Mouse (Mus musculus) left cerebral cortex, postnatal 4 days (tissue): Measurements from ENCODE around the gene Samd15. TPM values are rescaled to one million over a fixed set of nuclear protein-coding genes. Genes with fewer than 3 reads are reported as not detected.
"Not testable (repeated sequence)": the region's sequence is repeated elsewhere in the genome, so short reads cannot be mapped to it uniquely, and the experiment has no call there.

Experiments
- DNase-seq: peaks from one replicate; pipeline ENCODE4 v3.0.0-alpha.2; 2022
- intact Hi-C: fragments of 180-260 bp; cut with DNase I; formaldehyde crosslinking; loops from one replicate; pipeline ENCODE4 v1.15.1; 2025
- total RNA-seq, 2 experiments: library from RNA; stranded (reverse); gene quantifications; 2 replicates each; pipeline ENCODE4 v1.2.3; 2021

Samd15 gene
- 1 to 10 TPM; 2.7 to 2.8 TPM for total RNA-seq

- intact Hi-C loops = no loop called here
- peak; percentile 47 for DNase-seq
These were observed at the start of gene Samd15 for GRCm38 (mm10) chr12:87199206-87199972. Gene Samd15 (plus strand): TSS chr12:87199723.

DNA sequence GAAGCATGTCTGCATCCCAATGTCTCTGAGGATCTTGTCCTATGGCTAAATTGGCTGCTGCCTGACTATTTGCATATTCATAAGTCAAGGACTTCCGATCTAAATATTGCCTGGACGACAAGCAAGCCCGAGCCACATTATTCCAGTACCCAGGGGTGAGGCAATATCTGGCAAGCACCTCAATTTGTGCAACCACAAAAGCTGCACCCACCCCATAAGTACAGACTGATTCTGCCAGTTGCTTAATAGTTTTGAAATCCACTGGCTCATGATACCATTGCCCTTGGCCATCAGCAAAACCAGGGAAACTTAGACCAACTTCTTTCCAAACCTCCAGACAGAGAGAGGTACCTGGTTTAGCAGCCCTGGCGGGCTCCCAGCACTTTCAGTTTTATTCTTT lies 45.1 kb upstream of the Samd15 start:
- DNase-seq, intact Hi-C loops: not testable (repeated sequence)

- intact Hi-C loops = no loop called here
- no peak for DNase-seq
These were observed 42.2 kb upstream of the Samd15 start for GRCm38 (mm10) chr12:87157361-87157760.

DNA sequence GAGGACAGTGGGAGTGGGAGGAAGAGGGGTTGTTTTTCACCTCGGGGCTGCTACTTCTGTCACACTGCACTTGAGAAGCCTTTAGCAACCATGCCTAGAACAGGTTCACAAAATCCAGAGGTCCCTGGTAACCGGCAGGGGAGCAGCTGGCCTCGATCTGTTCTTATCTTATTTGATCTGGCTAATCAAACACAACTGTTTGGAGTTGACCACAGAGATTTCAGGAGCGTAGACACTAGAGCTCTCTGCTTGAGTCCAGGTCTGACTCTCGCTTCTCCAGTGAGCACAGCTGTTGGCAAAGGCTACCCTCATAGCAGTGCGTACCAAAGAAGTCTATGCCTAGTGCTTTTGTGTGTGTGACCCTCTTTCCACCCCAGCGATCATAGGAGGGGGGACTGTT lies 41.4 kb upstream of the Samd15 start:
- no peak for DNase-seq
- intact Hi-C loops = no loop called here

- DNase-seq = no peak
- intact Hi-C loops = no loop called here
These were observed 39.2 kb upstream of the Samd15 start for GRCm38 (mm10) chr12:87160310-87160709.

GRCm38 (mm10) chr12:87160815-87161214 lies 38.7 kb upstream of the Samd15 start:
- intact Hi-C loops = no loop called here

GRCm38 (mm10) chr12:87175194-87175946 lies 24.2 kb upstream of the Samd15 start:
- intact Hi-C loops = no loop called here
- no peak for DNase-seq

More at GRCm38 (mm10) chr12:87160815-87161214, 38.7 kb upstream of the Samd15 start:
- DNase-seq = no peak

DNA sequence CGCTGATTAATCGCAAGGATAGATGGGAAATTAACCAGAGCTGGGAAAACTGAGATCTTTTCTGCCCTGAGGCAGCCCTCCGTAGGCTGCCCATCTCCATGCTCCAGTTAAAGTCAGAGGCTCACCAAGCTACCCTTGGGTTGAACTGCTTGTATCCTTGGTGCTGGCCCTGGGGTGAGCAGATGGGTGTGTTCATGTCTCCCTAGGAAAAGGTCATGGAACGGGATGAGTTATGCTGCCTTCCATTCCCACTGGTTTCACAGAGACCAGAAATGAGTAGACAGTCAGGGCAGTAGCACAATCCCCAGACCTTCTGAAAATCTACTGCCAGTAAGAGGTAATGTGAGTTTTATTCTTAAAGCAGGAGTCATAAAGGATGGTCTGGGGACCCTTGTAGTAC lies 21.9 kb upstream of the Samd15 start:
- intact Hi-C loops = no loop called here
- DNase-seq = no peak

GRCm38 (mm10) chr12:87193008-87193407 lies 6.5 kb upstream of the Samd15 start:
- intact Hi-C loops = no loop called here
- no peak for DNase-seq

GRCm38 (mm10) chr12:87195069-87195468 lies 4.5 kb upstream of the Samd15 start:
- intact Hi-C loops = no loop called here
- no peak for DNase-seq

DNA sequence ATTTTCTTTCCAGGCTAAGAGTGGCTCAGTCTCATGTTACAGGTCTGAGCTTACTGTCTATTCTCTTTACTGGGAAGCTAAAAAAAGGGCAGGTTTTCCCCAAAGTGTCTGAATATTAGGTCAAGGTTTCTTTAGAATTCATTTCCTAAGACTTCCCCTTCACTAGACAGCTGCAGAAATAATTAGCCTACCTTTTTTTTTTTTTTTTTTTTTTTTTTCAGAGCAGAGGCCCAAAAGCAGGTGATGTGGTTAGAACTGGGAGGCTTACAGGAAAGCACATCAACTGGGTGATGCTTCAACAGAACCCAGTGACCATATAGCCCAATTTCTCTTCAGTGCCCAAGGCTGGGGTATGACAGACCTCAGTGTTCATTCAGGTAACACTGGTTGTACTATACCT lies 3.2 kb upstream of the Samd15 start:
- intact Hi-C loops = no loop called here

DNA sequence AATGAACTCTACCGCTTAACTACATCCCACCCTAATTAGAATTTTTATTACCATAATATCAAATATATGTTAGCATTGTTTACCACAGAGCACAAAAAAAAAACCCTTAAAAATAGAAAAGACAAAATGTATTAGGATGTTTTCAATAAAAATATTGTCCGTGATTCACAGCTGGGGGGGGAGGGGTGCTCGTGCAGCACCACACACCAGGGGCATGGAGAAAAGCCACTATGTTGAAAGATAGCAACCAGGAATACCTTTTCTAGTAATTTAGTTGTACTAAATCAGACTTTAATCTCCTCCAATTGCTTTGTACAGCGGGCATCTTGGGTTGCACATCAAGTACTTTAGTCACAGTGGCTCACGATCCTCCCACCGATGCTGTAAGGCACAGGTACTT lies 731 bp upstream of the Samd15 start:
- intact Hi-C loops = no loop called here
- no peak for DNase-seq

More for the DNA sequence above, 3.2 kb upstream of the Samd15 start:
- no peak for DNase-seq

DNA sequence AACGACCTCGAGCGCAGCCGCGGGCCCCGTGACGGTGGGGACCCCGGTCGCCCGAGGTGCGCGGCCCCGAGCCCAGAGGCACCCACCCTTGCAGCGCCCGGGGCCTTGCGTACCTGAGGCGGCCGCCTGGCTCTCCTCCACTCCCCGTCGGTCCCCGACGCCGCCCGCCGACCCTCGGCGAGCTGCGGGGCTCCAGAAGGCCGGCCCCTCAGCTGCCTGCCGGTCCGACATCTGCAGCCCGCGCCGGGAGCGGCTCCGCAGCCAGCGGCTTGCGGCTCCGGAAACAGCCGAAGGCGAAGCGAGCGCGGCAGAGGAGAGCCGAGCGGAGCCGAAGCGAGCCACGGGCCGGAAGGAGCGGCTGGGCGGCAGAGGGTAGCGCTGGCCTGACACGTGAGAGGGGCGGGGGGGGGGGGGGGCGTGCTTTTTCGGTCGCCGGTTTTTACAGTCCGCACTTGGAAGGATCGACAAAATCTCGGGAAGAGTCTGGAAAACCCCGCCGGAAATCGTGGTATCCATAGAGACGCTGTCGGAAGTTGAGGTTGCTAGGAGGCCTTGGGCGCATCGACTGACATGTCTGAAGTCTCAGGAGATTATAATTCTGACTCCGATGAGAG lies 557 bp downstream of the Samd15 start, which contains the start of gene Tmed8:
TSS of gene Tmed8 (minus strand) at position 482 of the 614 bp plus-strand sequence.
- peak; percentile 81 for DNase-seq
- intact Hi-C loops = no loop called here

GRCm38 (mm10) chr12:87201694-87202093 lies 2.2 kb downstream of the Samd15 start:
- no peak for DNase-seq
- intact Hi-C loops = no loop called here

GRCm38 (mm10) chr12:87205789-87206188 lies 6.3 kb downstream of the Samd15 start:
- intact Hi-C loops, DNase-seq: not testable (repeated sequence)

- no peak for DNase-seq
- intact Hi-C loops = no loop called here
These were observed 13.5 kb downstream of the Samd15 start for GRCm38 (mm10) chr12:87212844-87213606.

- DNase-seq = no peak
- intact Hi-C loops = no loop called here
These were observed 16.5 kb downstream of the Samd15 start for GRCm38 (mm10) chr12:87216053-87216452.

- no peak for DNase-seq
- intact Hi-C loops = no loop called here
These were observed 18.1 kb downstream of the Samd15 start for GRCm38 (mm10) chr12:87217596-87217995.

GRCm38 (mm10) chr12:87219362-87219761 lies 19.8 kb downstream of the Samd15 start:
- intact Hi-C loops = no loop called here
- peak; percentile 79 for DNase-seq

DNA sequence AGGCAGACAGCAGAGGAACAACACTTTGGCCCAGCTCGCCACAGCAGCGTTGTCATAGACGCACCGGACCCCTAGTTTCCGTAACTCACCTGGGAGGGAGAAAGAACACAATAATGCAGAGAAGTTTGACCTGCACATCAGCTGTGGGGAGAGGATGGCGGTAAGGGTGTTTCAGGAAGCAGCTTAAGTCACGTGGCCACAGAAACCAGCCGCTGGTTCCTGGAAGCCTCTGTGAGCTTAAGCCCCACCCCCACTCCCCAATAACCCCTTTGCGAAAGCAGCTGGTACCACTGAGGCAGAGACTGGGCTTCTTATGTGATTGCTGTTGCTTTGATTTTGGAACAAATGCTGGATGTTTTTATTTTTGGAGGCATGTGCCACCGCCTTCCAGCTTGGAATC lies 25.4 kb downstream of the Samd15 start:
- intact Hi-C loops = no loop called here
- DNase-seq = no peak

- intact Hi-C loops = no loop called here
These were observed 27.3 kb downstream of the Samd15 start for GRCm38 (mm10) chr12:87226801-87227200.

More at GRCm38 (mm10) chr12:87226801-87227200, 27.3 kb downstream of the Samd15 start:
- no peak for DNase-seq
